Mouse (Mus musculus): ENCODE data around the gene Gdap1l1. TPM values are rescaled to one million over a fixed set of nuclear protein-coding genes. Genes with fewer than 3 reads are reported as not detected.

The Gdap1l1 gene
- 114 and 121 TPM in 2 replicates for polyA plus RNA-seq (2015; fragmentation: Nextera tagmentation; extraction: Ambion mirVana)

DNA sequence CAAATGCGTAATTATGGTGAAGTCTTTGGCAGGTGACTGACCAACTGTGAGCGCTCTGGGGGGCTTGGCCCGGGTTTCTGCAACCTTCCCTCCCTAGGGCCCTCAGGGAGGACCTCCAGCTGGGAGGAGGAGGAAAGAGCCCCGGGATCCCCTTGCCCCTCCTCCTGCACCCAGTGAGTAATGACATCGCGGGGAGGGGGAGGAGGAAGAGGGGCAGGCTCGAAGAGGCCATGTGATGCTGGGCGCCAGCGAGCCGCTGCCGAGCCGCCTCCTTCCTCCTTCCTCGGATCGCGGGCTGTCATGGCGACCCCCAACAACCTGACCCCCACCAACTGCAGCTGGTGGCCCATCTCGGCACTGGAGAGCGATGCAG is at the start of gene Gdap1l1:
Gene Gdap1l1, plus strand, starts transcription at position 231 of the 373 bp plus-strand sequence.
- WGBS, result under 1% methylated on average over 14 of the region's 18 CpGs

GRCm38 (mm10) chr2:163392436-163392835 is 45.8 kb upstream of the Gdap1l1 start:
- ATAC-seq, result no peak
- no peak overlapping the region for H3K9ac ChIP-seq (replicated peaks)
- H3K4me2 ChIP-seq (replicated peaks), result no peak overlapping the region
- H3K27ac ChIP-seq, result no peak overlapping the region
- no peak overlapping the region for H3K4me3 ChIP-seq (replicated peaks)
- H3K9me3 ChIP-seq, result peaks cover 7% of the 10 kb centered on the region
- H3K36me3 ChIP-seq, result no peaks in the 10 kb centered on the region
- 86% methylated on average over 6 of the region's 6 CpGs for WGBS
- no peaks in the 10 kb centered on the region for H3K27me3 ChIP-seq
- H3K4me1 ChIP-seq (replicated peaks), result no peaks in the 10 kb centered on the region

More for the DNA sequence above, at the start of gene Gdap1l1:
- Histone ChIP-seq H3K27me3 (no peaks in the 10 kb centered on the region), H3K4me3 (replicated peaks) (peak within 1 kb of the TSS; percentile 87), H3K9ac (replicated peaks) (peak within 1 kb of the TSS; percentile 93), H3K9me3 (no peaks in the 10 kb centered on the region), H3K4me2 (replicated peaks) (peak within 1 kb of the TSS; percentile 69), H3K27ac (peak within 1 kb of the TSS; percentile 90), H3K4me1 (replicated peaks) (peaks cover 38% of the 10 kb centered on the region), H3K36me3 (peaks cover 6% of the 10 kb centered on the region; the same call in 1 of the 2 replicates)
- no peak; the same call in none of the 2 replicates for ATAC-seq

GRCm38 (mm10) chr2:163393241-163393640 is 45.0 kb upstream of the Gdap1l1 start:
- H3K27ac ChIP-seq, result no peak overlapping the region
- H3K36me3 ChIP-seq, result no peaks in the 10 kb centered on the region
- H3K4me2 ChIP-seq (replicated peaks), result no peak overlapping the region
- H3K9ac ChIP-seq (replicated peaks), result no peak overlapping the region
- ATAC-seq, result no peak
- H3K4me3 ChIP-seq (replicated peaks), result no peak overlapping the region
- WGBS, result 92% methylated on average over 10 of the region's 10 CpGs
- H3K27me3 ChIP-seq, result 0 out of 2 replicates have a peak, but pooled peaks cover 3% of the 10 kb centered on the region
- peaks cover 7% of the 10 kb centered on the region for H3K9me3 ChIP-seq
- peaks cover 7% of the 10 kb centered on the region; the same call in 1 of the 2 replicates for H3K4me1 ChIP-seq (replicated peaks)

GRCm38 (mm10) chr2:163393976-163394375 is 44.3 kb upstream of the Gdap1l1 start:
- Histone ChIP-seq H3K4me1 (replicated peaks) (peaks cover 7% of the 10 kb centered on the region; the same call in 1 of the 2 replicates), H3K27ac (no peak overlapping the region), H3K4me3 (replicated peaks) (no peak overlapping the region), H3K36me3 (no peaks in the 10 kb centered on the region), H3K4me2 (replicated peaks) (no peak overlapping the region), H3K9ac (replicated peaks) (no peak overlapping the region), H3K9me3 (peaks cover 5% of the 10 kb centered on the region), H3K27me3 (0 out of 2 replicates have a peak, but pooled peaks cover 3% of the 10 kb centered on the region)
- 78% methylated on average over 6 of the region's 6 CpGs for WGBS
- no peak for ATAC-seq

DNA sequence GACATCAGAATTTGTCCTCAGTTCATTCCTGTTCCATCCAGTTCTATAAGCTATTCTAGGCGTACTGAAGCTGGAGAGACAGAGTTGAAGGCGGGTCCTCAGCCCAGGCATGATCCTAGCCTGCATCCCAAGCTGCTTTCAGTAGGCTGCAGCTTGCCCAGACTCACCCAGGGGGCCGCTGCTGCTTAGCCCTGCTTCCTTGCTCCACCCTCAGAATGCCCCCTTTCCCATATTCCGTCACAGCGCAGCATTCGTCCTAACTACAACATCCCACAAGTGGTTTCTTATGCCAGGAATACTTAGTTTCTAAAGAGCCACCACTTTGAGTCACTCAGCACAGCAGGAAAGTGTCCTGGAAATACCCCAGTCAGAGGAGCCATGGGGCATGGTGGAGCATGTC is 43.3 kb upstream of the Gdap1l1 start:
- H3K4me1 ChIP-seq (replicated peaks), result peaks cover 7% of the 10 kb centered on the region; the same call in 1 of the 2 replicates
- 0 out of 2 replicates have a peak, but pooled peaks cover 3% of the 10 kb centered on the region for H3K27me3 ChIP-seq
- no peak overlapping the region for H3K27ac ChIP-seq
- no peak for ATAC-seq
- 76% methylated on average over 6 of the region's 6 CpGs for WGBS
- no peak overlapping the region for H3K9ac ChIP-seq (replicated peaks)
- no peaks in the 10 kb centered on the region for H3K36me3 ChIP-seq
- H3K4me2 ChIP-seq (replicated peaks), result no peak overlapping the region
- H3K4me3 ChIP-seq (replicated peaks), result no peak overlapping the region
- no peaks in the 10 kb centered on the region for H3K9me3 ChIP-seq

DNA sequence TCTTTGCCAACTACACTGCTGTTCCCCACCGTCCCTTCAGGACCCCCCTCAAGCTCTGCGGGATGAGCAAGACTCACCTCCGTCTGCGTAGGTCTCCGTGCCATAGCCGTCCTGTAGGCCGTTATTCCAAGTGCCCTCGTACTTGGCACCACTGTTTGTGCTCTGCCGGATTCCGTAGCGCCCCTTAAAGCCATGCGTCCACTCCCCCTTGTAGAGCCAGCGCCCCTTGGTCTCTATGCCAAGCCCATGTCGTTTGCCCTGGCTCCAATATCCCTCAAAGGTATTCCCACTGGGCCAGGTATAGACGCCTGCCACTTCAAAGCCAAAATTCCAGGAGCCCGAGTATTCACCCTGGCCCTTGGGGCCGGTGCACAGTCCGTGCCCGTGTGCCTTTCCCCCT is 41.2 kb upstream of the Gdap1l1 start:
- WGBS, result 94% methylated on average over 19 of the region's 19 CpGs
- Histone ChIP-seq H3K4me1 (replicated peaks) (peaks cover 7% of the 10 kb centered on the region; the same call in 1 of the 2 replicates), H3K4me2 (replicated peaks) (no peak overlapping the region), H3K27ac (no peak overlapping the region), H3K9me3 (no peaks in the 10 kb centered on the region), H3K27me3 (0 out of 2 replicates have a peak, but pooled peaks cover 3% of the 10 kb centered on the region), H3K9ac (replicated peaks) (no peak overlapping the region), H3K36me3 (no peaks in the 10 kb centered on the region), H3K4me3 (replicated peaks) (no peak overlapping the region)
- no peak for ATAC-seq

DNA sequence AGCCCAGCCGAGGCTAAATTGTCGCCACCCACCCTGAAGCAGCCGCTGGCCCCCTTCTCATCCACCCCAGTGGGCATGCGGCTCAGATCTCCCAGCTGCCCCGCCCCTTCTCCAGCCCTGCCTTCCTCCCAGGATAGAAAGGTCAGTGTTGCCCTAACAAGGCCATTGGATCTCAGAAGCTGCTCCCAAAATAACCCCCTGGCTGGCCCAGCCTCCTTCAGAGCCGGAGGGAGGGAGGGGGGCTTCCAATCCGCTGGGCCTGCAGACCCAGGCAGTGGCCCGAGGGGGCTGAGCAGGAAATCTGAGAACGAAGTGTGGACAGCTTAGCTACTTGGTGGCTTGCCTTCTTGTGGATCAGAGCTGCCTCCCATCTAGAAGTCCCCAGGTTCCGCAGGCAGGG is 40.4 kb upstream of the Gdap1l1 start, which contains the start of gene Jph2:
Gene Jph2, minus strand, starts transcription at position 89 of the 400 bp plus-strand sequence.
- no peak within 1 kb of the TSS for H3K4me3 ChIP-seq (replicated peaks)

DNA sequence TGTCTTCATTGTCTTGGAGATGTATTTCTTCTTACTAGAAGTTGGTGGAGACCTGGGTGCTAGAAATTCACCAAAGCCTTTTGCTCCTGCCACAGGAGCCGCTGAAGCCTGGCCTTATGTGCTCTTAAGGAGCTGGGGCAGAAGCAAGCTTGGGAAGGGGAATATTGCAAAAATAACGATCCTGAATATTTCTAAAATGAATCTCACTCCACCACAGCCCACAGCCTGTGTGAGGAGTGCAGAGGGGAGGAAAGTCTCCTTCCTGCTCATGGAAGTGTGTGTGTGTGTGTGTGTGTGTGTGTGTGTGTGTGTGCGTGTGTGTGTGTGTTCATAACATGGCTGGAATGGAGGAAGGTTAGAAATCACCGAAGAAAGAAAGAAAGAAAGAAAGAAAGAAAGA is 39.5 kb upstream of the Gdap1l1 start:
- Histone ChIP-seq H3K4me3 (replicated peaks) (no peak overlapping the region), H3K9ac (replicated peaks) (no peak overlapping the region), H3K27ac (no peak overlapping the region), H3K36me3 (no peaks in the 10 kb centered on the region), H3K4me2 (replicated peaks) (no peak overlapping the region), H3K9me3 (no peaks in the 10 kb centered on the region), H3K27me3 (0 out of 2 replicates have a peak, but pooled peaks cover 3% of the 10 kb centered on the region), H3K4me1 (replicated peaks) (peaks cover 7% of the 10 kb centered on the region; the same call in 1 of the 2 replicates)
- ATAC-seq, result no peak
- WGBS, result 87% methylated on average over 4 of the region's 4 CpGs

More for the DNA sequence above, 40.4 kb upstream of the Gdap1l1 start, which contains the start of gene Jph2:
- Histone ChIP-seq H3K9ac (replicated peaks) (no peak within 1 kb of the TSS), H3K4me1 (replicated peaks) (peaks cover 7% of the 10 kb centered on the region; the same call in 1 of the 2 replicates), H3K27ac (no peak within 1 kb of the TSS), H3K9me3 (no peaks in the 10 kb centered on the region), H3K4me2 (replicated peaks) (peak within 1 kb of the TSS; percentile 29), H3K36me3 (no peaks in the 10 kb centered on the region), H3K27me3 (0 out of 2 replicates have a peak, but pooled peaks cover 3% of the 10 kb centered on the region)
- no peak for ATAC-seq
- WGBS, result 10% methylated on average over 10 of the region's 10 CpGs

DNA sequence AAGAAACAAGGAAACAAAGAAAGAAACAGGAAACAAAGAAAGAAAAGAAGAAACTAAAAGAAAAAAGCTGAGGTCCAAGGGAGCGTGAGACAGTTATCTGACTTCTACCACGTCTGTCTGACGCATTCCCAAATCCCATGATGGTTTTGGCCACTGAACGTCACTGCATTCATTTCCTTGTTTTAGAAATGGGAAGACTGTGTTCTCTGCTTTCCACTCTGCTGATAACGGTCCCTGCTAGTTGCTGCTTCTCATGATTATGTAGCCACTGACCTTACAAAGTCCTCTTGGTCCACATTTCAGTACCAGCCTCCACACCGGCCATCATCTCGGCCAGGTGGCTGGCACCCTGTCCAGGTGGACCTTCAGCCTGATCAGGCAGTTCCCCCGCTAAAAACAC is 39.1 kb upstream of the Gdap1l1 start:
- Histone ChIP-seq H3K27me3 (0 out of 2 replicates have a peak, but pooled peaks cover 3% of the 10 kb centered on the region), H3K4me3 (replicated peaks) (no peak overlapping the region), H3K27ac (no peak overlapping the region), H3K9ac (replicated peaks) (no peak overlapping the region), H3K4me2 (replicated peaks) (no peak overlapping the region), H3K9me3 (no peaks in the 10 kb centered on the region), H3K4me1 (replicated peaks) (peaks cover 7% of the 10 kb centered on the region; the same call in 1 of the 2 replicates), H3K36me3 (0 out of 2 replicates have a peak, but pooled peaks cover 4% of the 10 kb centered on the region)
- WGBS, result 75% methylated on average over 8 of the region's 8 CpGs
- ATAC-seq, result no peak

DNA sequence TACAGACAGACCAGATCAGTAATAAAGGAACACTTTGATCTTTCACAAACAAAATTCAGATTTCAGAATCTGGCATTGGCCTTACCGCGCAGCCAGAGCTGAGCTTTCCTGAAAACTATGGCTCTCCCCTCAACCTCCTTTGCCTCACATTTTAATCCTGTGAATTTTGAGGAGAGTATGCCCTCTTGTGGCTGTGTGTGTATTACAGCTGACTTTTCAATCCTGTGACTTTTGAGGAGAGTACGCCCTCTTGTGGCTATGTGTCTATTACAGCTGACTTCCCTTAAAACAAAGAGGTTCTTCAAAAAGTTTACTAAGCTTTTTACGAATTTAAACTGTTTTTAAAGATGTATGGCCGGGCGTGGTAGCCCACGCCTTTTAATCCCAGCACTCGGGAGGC is 37.1 kb upstream of the Gdap1l1 start:
- Histone ChIP-seq H3K4me1 (replicated peaks) (peaks cover 7% of the 10 kb centered on the region; the same call in 1 of the 2 replicates), H3K4me3 (replicated peaks) (no peak overlapping the region), H3K4me2 (replicated peaks) (no peak overlapping the region), H3K9me3 (no peaks in the 10 kb centered on the region), H3K9ac (replicated peaks) (no peak overlapping the region), H3K36me3 (peaks cover 18% of the 10 kb centered on the region), H3K27me3 (0 out of 2 replicates have a peak, but pooled peaks cover 3% of the 10 kb centered on the region), H3K27ac (no peak overlapping the region)
- ATAC-seq, result 0 out of 2 replicates have a peak, but pooled peaks have one; percentile 17
- 14% methylated on average over 8 of the region's 8 CpGs for WGBS

- H3K36me3 ChIP-seq, result peaks cover 41% of the 10 kb centered on the region
- no peak for ATAC-seq
- no peak overlapping the region for H3K4me3 ChIP-seq (replicated peaks)
- 90% methylated on average over 8 of the region's 8 CpGs for WGBS
- H3K4me2 ChIP-seq (replicated peaks), result no peak overlapping the region
- H3K9me3 ChIP-seq, result no peaks in the 10 kb centered on the region
- H3K4me1 ChIP-seq (replicated peaks), result no peaks in the 10 kb centered on the region
- H3K9ac ChIP-seq (replicated peaks), result no peak overlapping the region
- H3K27me3 ChIP-seq, result no peaks in the 10 kb centered on the region
- no peak overlapping the region for H3K27ac ChIP-seq
These were observed 34.0 kb upstream of the Gdap1l1 start for GRCm38 (mm10) chr2:163404037-163404815.

DNA sequence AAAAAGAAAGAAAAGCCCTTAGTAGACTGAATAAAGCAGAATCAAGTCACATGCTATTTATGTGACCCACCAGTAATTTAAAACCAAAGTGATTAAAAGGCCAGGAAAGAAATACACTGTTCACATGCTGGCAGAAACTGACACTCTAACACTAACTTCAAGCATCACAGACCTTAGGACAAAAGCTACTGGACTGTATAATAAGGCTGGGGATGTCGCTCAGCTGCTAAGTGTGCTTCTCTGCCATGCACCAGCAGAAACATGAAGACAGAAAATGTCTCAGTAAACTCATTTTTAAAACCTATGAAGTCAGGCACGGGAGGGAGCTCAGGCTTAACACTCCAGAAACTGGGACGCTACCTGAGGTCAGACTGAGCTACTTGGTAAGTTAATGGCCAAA is 28.1 kb upstream of the Gdap1l1 start:
- Histone ChIP-seq H3K4me3 (replicated peaks) (no peak overlapping the region), H3K4me1 (replicated peaks) (no peaks in the 10 kb centered on the region), H3K9ac (replicated peaks) (no peak overlapping the region), H3K36me3 (peaks cover 68% of the 10 kb centered on the region), H3K9me3 (no peaks in the 10 kb centered on the region), H3K4me2 (replicated peaks) (no peak overlapping the region), H3K27ac (no peak overlapping the region), H3K27me3 (no peaks in the 10 kb centered on the region)
- WGBS, result 88% methylated on average over 3 of the region's 3 CpGs
- ATAC-seq, result no peak

All from midbrain, embryonic 13.5 days (tissue).